Mouse (Mus musculus) myocyte (in vitro differentiated cells): ENCODE measurements around the gene Nanos3.

Experiments
- E2F4 ChIP-seq: IDR thresholded peaks from one replicate; pipeline ENCODE4 v1.6.1; 2011; ENCODE audit warnings: mild to moderate bottlenecking, control low read depth, moderate library complexity; ENCODE audit not compliant: insufficient read depth
- POLR2A ChIP-seq: IDR thresholded peaks from one replicate; pipeline ENCODE4 v1.6.1; 2011; ENCODE audit warnings: low read depth, mild to moderate bottlenecking, control low read depth, moderate library complexity; ENCODE audit not compliant: insufficient read length
- TCF12 ChIP-seq: IDR thresholded peaks from one replicate; pipeline ENCODE4 v1.6.1; 2011; ENCODE audit warnings: mild to moderate bottlenecking, control low read depth; ENCODE audit not compliant: poor library complexity, insufficient read depth, severe bottlenecking
- TCF3 ChIP-seq: IDR thresholded peaks from one replicate; pipeline ENCODE4 v1.6.1; 2011; ENCODE audit warnings: low read depth, control low read depth; ENCODE audit not compliant: insufficient read length
- USF1 ChIP-seq: IDR thresholded peaks from one replicate; pipeline ENCODE4 v1.6.1; 2011; ENCODE audit warnings: low read depth, mild to moderate bottlenecking, control low read depth, moderate library complexity

DNA sequence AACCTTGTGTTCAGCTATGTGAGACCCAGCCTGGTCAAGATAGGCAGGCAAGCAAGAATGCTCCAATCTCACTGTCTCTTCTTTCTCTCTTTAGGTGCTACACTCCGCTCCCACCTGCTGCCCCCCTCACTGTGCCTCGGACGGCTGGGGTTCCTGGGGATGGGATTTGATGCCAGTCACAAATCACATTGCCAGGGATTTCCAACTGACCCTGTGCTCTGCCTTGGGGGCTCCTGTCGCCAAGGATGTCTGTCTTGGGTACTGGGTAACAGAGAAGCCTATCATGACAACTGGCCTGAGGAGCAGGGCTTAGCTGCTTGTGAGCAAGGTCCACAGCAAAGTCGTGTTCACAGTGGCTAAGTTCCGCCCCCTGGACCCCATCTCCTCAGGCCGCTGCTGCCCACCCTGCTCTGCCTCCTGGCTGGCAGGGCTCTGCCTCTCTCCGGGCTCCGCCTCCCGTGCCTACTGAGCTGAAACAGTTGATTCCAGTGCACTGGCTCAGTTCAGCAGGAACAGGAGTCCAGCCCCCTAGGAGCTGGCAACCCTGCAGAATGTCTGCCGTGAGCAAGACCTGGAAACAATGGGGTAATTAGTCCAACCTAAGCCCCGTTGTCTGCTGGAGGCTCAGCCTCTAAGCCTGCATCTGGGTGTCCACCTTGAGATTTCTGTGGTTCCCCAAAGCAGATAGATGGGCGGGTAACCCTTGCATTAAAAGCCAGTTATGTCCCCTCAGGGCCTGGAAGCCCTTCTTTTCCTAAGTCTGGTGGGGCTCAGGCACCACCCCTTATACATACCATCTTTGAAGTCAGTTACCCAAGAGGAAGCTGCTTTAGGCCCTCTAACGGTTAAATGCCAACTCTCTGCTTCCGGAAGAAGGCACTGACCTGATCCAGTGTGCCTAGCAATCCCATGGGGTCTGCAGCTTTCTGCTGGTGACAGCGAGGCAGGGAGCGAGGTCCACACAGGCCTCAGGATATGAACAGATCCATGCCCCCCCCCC is 23.7 kb upstream of the Nanos3 start:
- TF ChIP-seq E2F4 (no peak), USF1 (no peak), POLR2A (peak; percentile 47), TCF12 (no peak), TCF3 (no peak)
